Mouse (Mus musculus): ENCODE data around the gene Srsf1. TPM values are rescaled to one million over a fixed set of nuclear protein-coding genes. Genes with fewer than 3 reads are reported as not detected.
A peak's percentile ranks its signal among the peaks of the same experiment; 100 is the strongest.

Gene Srsf1
- polyA plus RNA-seq, 1 experiment: 18.3 TPM

DNA sequence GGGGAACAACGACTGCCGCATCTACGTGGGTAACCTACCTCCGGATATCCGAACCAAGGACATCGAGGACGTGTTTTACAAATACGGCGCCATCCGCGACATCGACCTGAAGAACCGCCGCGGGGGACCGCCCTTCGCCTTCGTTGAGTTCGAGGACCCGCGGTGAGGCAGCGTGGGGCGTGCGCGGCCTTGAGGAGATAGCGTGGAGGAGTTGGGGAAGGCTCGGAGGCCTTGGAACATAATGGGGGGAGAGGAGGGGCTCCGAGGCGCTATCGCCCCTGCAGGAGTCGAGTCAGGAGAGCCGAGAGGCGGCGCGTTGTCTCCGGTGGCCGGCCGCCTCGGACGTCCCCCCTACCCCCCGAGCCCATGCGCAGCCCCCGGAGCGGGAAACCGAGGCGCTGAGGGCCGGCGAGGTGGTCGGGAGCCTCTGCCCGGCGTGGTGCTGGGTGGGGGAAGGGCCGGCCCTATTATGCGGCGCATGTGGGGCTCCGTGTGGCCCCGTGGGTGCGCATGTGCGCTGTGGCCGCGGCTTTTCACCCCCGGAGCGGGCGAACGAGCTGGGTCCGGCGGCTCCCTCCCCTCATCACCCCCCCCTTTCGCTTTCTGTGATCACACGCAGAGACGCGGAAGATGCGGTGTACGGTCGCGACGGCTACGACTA, 828 bp downstream of the Srsf1 start:
- H3K9me3 ChIP-seq (ENCODE audit: control insufficient read depth, low read length): no peaks in the 10 kb centered on the region
- peaks cover 39% of the 10 kb centered on the region for H3K4me1 ChIP-seq (ENCODE audit: control insufficient read depth)
- no peaks in the 10 kb centered on the region for H3K27me3 ChIP-seq (ENCODE audit: control insufficient read depth)
- peaks cover 49% of the 10 kb centered on the region for H3K36me3 ChIP-seq (ENCODE audit: control insufficient read depth)
- peak overlapping the region; percentile 100 for H3K4me3 ChIP-seq (replicated peaks)
- TF ChIP-seq GATA1 (IDR thresholded peaks at IDR 0.05; ENCODE audit: low read length) (no peak), TAL1 (IDR thresholded peaks at IDR 0.05; ENCODE audit: low read length) (no peak)

DNA sequence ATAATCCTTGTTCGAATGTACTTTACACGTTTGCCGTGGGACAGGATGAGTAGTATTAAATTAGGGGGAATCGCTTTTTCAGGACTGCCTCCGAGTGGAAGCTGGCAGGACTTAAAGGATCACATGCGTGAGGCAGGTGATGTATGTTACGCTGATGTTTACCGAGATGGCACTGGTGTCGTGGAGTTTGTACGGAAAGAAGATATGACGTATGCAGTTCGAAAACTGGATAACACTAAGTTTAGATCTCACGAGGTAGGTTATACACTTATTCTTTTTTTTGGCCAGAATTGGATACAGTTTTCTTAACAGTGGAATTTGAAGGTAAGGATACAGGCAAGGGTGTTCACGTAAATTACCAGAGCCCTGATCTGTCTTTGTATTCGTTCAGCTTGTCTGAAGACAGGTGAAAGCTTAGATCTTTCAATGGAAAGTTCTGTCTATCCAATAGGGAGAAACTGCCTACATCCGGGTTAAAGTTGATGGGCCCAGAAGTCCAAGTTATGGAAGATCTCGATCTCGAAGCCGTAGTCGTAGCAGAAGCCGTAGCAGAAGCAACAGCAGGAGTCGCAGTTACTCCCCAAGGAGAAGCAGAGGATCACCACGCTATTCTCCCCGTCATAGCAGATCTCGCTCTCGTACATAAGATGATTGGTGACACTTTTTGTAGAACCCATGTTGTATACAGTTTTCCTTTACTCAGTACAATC, 1.9 kb downstream of the Srsf1 start:
- Histone ChIP-seq H3K9me3 (ENCODE audit: control insufficient read depth, low read length) (no peaks in the 10 kb centered on the region), H3K4me3 (replicated peaks) (peak overlapping the region; percentile 100), H3K4me1 (ENCODE audit: control insufficient read depth) (peaks cover 40% of the 10 kb centered on the region), H3K36me3 (ENCODE audit: control insufficient read depth) (peaks cover 61% of the 10 kb centered on the region), H3K27me3 (ENCODE audit: control insufficient read depth) (no peaks in the 10 kb centered on the region)
- TF ChIP-seq TAL1 (IDR thresholded peaks at IDR 0.05; ENCODE audit: low read length) (no peak), GATA1 (IDR thresholded peaks at IDR 0.05; ENCODE audit: low read length) (no peak)

DNA sequence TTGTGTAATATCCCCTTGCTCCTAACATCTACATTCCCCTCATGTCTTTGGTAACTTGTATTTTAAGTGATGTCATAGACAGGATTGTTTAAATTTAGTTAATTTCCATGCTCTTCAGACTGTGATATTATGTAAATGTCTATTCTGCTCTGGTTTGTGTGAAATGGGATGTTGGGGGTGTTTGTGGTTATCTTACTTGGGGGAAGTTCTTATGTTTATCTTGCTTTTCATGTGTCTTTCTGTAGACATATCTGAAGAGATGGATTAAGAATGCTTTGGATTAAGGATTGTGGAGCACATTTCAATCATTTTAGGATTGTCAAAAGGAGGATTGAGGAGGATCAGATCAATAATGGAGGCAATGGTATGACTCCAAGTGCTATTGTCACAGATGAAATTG, 2.6 kb downstream of the Srsf1 start:
- peaks cover 42% of the 10 kb centered on the region for H3K4me1 ChIP-seq (ENCODE audit: control insufficient read depth)
- no peak for TF ChIP-seq GATA1 (IDR thresholded peaks at IDR 0.05; ENCODE audit: low read length)
- TF ChIP-seq TAL1 (IDR thresholded peaks at IDR 0.05; ENCODE audit: low read length): no peak
- H3K9me3 ChIP-seq (ENCODE audit: control insufficient read depth, low read length): no peaks in the 10 kb centered on the region
- no peaks in the 10 kb centered on the region for H3K27me3 ChIP-seq (ENCODE audit: control insufficient read depth)
- peaks cover 67% of the 10 kb centered on the region for H3K36me3 ChIP-seq (ENCODE audit: control insufficient read depth)
- H3K4me3 ChIP-seq (replicated peaks): peak overlapping the region; percentile 100

DNA sequence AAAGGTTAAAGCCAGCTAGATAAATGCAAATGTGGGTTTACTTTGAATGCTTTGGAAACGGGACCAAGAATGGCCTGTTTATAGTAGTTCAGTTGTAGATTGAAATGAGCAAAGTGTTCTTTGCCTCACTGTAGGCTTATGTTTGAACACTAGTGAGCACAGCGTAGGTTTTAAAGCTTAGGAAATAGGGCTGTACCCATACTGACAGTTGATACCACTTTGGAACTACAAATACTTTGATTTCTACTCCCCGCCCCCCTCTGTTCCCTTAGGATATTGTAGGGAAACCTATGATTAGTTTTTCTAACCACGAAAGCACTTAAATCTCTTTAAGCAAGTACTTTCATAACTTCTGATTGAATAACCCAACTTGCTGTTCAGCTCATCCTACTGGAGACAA, 5.5 kb downstream of the Srsf1 start:
- Histone ChIP-seq H3K4me3 (replicated peaks) (no peak overlapping the region), H3K36me3 (ENCODE audit: control insufficient read depth) (peaks cover 96% of the 10 kb centered on the region), H3K27me3 (ENCODE audit: control insufficient read depth) (no peaks in the 10 kb centered on the region), H3K4me1 (ENCODE audit: control insufficient read depth) (peaks cover 29% of the 10 kb centered on the region), H3K9me3 (ENCODE audit: control insufficient read depth, low read length) (no peaks in the 10 kb centered on the region)
- TF ChIP-seq TAL1 (IDR thresholded peaks at IDR 0.05; ENCODE audit: low read length) (no peak), GATA1 (IDR thresholded peaks at IDR 0.05; ENCODE audit: low read length) (no peak)

DNA sequence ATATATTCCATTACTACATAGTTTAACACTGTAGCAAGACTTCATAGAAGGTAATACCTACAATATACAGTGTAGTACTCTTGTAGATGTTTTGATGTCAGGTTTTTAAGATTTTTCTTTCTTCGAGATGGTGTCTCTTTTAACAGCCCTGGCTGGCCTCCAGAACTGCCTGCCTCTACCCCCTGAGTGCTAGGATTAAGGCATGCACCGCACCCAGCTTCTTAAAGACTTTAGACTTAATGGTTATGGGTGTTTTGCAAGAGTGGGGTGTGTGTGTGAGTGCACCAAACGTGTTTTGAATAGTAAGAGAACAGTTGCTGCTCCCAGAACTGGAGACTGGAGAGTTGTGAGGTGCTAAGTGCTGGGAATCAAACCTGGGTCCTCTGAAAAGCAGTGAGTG, 6.6 kb downstream of the Srsf1 start:
- H3K27me3 ChIP-seq (ENCODE audit: control insufficient read depth): no peaks in the 10 kb centered on the region
- TF ChIP-seq GATA1 (IDR thresholded peaks at IDR 0.05; ENCODE audit: low read length) (no peak), TAL1 (IDR thresholded peaks at IDR 0.05; ENCODE audit: low read length) (no peak)
- no peak overlapping the region for H3K4me3 ChIP-seq (replicated peaks)
- peaks cover 95% of the 10 kb centered on the region for H3K36me3 ChIP-seq (ENCODE audit: control insufficient read depth)
- H3K9me3 ChIP-seq (ENCODE audit: control insufficient read depth, low read length): no peaks in the 10 kb centered on the region
- H3K4me1 ChIP-seq (ENCODE audit: control insufficient read depth): peaks cover 29% of the 10 kb centered on the region

DNA sequence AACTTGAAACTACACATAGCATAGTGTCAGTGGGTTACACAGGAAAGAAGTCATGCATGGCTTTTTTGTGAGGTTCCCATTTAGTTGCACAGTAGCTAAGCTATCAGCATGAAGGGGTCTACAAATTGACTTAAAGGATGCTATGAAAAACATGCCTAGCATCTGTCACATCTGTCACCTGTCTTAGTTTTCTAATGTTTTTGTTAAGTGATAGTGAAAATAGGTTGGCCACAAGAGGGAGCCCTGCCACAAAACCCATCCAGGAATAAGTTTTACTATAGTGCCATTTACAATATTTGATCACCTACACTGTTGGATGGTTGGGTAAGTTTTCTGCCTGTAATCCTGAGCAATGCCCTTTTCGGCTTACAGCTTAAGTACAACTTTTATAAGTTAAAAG, 7.4 kb downstream of the Srsf1 start:
- TF ChIP-seq TAL1 (IDR thresholded peaks at IDR 0.05; ENCODE audit: low read length) (no peak), GATA1 (IDR thresholded peaks at IDR 0.05; ENCODE audit: low read length) (no peak)
- H3K9me3 ChIP-seq (ENCODE audit: control insufficient read depth, low read length): no peaks in the 10 kb centered on the region
- peaks cover 94% of the 10 kb centered on the region for H3K36me3 ChIP-seq (ENCODE audit: control insufficient read depth)
- no peaks in the 10 kb centered on the region for H3K27me3 ChIP-seq (ENCODE audit: control insufficient read depth)
- peaks cover 28% of the 10 kb centered on the region for H3K4me1 ChIP-seq (ENCODE audit: control insufficient read depth)
- H3K4me3 ChIP-seq (replicated peaks): no peak overlapping the region

DNA sequence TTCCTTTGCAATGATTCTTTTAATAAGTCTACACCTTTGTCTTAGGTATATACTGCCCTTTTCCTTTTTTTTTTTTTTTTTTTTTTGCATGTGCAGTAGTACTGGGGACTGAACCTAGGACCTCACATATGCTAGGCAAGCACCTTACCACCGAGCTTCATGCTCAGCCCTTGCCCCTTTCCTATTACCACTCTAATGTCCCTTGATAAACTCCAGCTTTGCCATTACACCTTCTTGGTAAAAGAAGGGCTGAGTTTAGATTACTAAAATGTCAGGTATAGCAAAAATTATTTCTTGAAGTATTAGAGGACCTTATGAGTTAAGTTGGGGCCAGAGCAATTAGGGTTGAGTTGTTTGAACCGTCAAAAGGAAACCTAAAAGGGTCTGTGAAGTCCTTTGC, 8.6 kb downstream of the Srsf1 start:
- H3K27me3 ChIP-seq (ENCODE audit: control insufficient read depth): no peaks in the 10 kb centered on the region
- H3K9me3 ChIP-seq (ENCODE audit: control insufficient read depth, low read length): no peaks in the 10 kb centered on the region
- TF ChIP-seq TAL1 (IDR thresholded peaks at IDR 0.05; ENCODE audit: low read length): no peak
- no peak for TF ChIP-seq GATA1 (IDR thresholded peaks at IDR 0.05; ENCODE audit: low read length)
- H3K4me3 ChIP-seq (replicated peaks): no peak overlapping the region
- H3K36me3 ChIP-seq (ENCODE audit: control insufficient read depth): peaks cover 92% of the 10 kb centered on the region
- H3K4me1 ChIP-seq (ENCODE audit: control insufficient read depth): peaks cover 16% of the 10 kb centered on the region

DNA sequence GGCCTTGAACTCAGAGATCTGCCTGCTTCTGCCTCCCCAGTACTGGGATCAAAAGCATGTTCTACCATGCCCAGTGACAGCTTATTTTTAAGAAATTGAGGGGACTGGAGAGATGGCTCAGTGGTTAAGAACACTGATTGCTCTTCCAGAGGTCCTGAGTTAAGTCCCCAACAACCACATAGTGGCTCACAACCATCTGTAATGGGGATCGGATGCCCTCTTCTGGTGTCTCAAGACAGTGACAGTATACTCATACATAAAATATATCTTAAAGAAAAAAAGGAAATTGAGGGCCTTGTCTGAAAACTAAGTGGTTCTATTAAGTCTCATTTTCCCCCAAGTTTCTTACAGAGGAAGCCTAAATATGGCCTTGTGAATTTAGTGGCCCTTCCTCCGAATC, 10.6 kb downstream of the Srsf1 start:
- H3K4me1 ChIP-seq (ENCODE audit: control insufficient read depth): peaks cover 7% of the 10 kb centered on the region
- no peak overlapping the region for H3K4me3 ChIP-seq (replicated peaks)
- peaks cover 76% of the 10 kb centered on the region for H3K36me3 ChIP-seq (ENCODE audit: control insufficient read depth)
- no peaks in the 10 kb centered on the region for H3K9me3 ChIP-seq (ENCODE audit: control insufficient read depth, low read length)
- no peak for TF ChIP-seq TAL1 (IDR thresholded peaks at IDR 0.05; ENCODE audit: low read length)
- TF ChIP-seq GATA1 (IDR thresholded peaks at IDR 0.05; ENCODE audit: low read length): no peak
- no peaks in the 10 kb centered on the region for H3K27me3 ChIP-seq (ENCODE audit: control insufficient read depth)

DNA sequence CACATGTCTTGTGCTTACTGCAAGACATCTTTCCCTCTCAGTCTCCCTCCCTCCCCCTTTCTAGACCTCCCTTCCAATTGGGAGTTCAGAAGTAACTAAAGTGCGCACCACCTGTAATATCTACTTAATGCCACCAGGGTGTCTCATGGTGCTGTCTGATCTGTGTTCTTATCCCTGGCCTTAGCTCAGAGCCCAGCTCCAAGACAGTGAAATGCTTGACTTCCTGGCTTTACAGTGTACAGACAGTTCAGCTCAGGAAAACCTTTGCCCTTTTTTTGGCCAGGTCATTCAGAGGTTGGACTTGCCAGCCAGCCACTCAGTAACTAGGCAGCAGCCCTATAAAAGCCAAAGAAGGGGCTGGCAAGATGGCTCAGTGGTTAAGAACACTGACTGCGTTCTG, 12.0 kb downstream of the Srsf1 start:
- H3K27me3 ChIP-seq (ENCODE audit: control insufficient read depth): no peaks in the 10 kb centered on the region
- peaks cover 6% of the 10 kb centered on the region for H3K4me1 ChIP-seq (ENCODE audit: control insufficient read depth)
- no peak for TF ChIP-seq TAL1 (IDR thresholded peaks at IDR 0.05; ENCODE audit: low read length)
- no peak overlapping the region for H3K4me3 ChIP-seq (replicated peaks)
- H3K9me3 ChIP-seq (ENCODE audit: control insufficient read depth, low read length): no peaks in the 10 kb centered on the region
- H3K36me3 ChIP-seq (ENCODE audit: control insufficient read depth): peaks cover 65% of the 10 kb centered on the region

All from erythroblast, embryonic 14.5 days (primary cell).